Mouse (Mus musculus) T-cell, adult 2 months (primary cell): ENCODE results near the gene Fam3c.
"Not testable (repeated sequence)": the region's sequence is repeated elsewhere in the genome, so short reads cannot be mapped to it uniquely, and the experiment has no call there.

Experiments used
- DNase-seq: peaks from one replicate; pipeline ENCODE4 v3.0.0; 2022; ENCODE audit warnings: low spot score

Gene Fam3c

GRCm38 (mm10) chr6:22290790-22291189 is 65.3 kb downstream of the Fam3c start:
- DNase-seq = no peak

- no peak for DNase-seq
Measured at GRCm38 (mm10) chr6:22289461-22290021, 66.5 kb downstream of the Fam3c start.

- peak; percentile 17 for DNase-seq
Measured at GRCm38 (mm10) chr6:22288737-22289460, 67.1 kb downstream of the Fam3c start.

- DNase-seq = no peak
Measured at GRCm38 (mm10) chr6:22288004-22288736, 67.9 kb downstream of the Fam3c start, which contains the start of gene Wnt16. Wnt16 (plus strand) TSS chr6:22288227.

- DNase-seq = no peak
Measured at GRCm38 (mm10) chr6:22282405-22282804, 73.6 kb downstream of the Fam3c start.

- no peak for DNase-seq
Measured at GRCm38 (mm10) chr6:22280217-22280861, 75.7 kb downstream of the Fam3c start.

- no peak for DNase-seq
Measured at GRCm38 (mm10) chr6:22277941-22278340, 78.1 kb downstream of the Fam3c start.

GRCm38 (mm10) chr6:22269840-22270521 is 86.1 kb downstream of the Fam3c start:
- no peak for DNase-seq

GRCm38 (mm10) chr6:22268677-22269076 is 87.4 kb downstream of the Fam3c start:
- DNase-seq = no peak

GRCm38 (mm10) chr6:22267807-22268667 is 88.0 kb downstream of the Fam3c start:
- DNase-seq = no peak

- no peak for DNase-seq
Measured at GRCm38 (mm10) chr6:22266018-22266417, 90.0 kb downstream of the Fam3c start.

- not testable (repeated sequence) for DNase-seq
Measured at GRCm38 (mm10) chr6:22264094-22264493, 91.9 kb downstream of the Fam3c start.

GRCm38 (mm10) chr6:22262519-22262918 is 93.5 kb downstream of the Fam3c start:
- DNase-seq = no peak

GRCm38 (mm10) chr6:22258784-22259183 is 97.3 kb downstream of the Fam3c start:
- no peak for DNase-seq
